ENCODE assay signal across 24 mouse cellular contexts in the genomic region with DNA sequence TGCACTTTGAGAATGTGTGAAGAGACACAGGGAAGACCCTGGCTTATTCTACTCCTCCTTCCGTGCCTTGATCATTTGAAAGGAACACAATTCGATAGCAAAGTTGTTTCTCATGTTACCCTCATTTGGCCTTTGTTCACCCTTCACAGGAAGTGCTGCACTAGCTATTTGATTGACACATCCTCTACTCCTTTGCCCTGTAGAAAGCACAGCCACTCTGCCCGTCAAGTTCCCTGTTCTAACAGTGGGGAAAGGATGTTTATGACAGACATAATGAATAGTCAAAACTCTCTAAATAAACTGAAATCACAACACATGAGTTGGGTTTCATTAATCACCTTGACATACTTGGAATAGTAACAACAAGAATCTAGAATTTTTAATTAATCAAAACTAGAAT.
DNase-seq lines count a peak whose midpoint lies in the region; ATAC-seq and TF ChIP-seq lines count a peak whose summit lies in the region.
"Had no signal": no experiment of that assay in that cellular context is flagged by ENCODE, and none has a peak within 500 bp of the region (broad histone marks: within the 10 kb centered on the region; RNA-seq: fewer than 3 reads in every experiment).

No protein-coding gene starts in this region.

- H3K4me2 ChIP-seq in lung, embryonic 16.5 days (ENCODE audit: low read depth, low read length), result no peak overlapping the region
- H3K4me2 ChIP-seq: embryonic facial prominence, embryonic 12.5 days; forebrain, embryonic 13.5 days; heart, embryonic 15.5 days; hindbrain, embryonic 15.5 days; limb, embryonic 13.5 days; lung, embryonic 15.5 days; midbrain, embryonic 15.5 days; stomach, embryonic 15.5 days had no signal

- intact Hi-C loops in heart, postnatal 36 days (cut with DNase I), result no loop called here

- H3K4me3 ChIP-seq in kidney, adult 2 months (ENCODE audit: insufficient read depth, low read depth, low read length), result no peak overlapping the region
- H3K4me3 ChIP-seq in lung, embryonic 16.5 days (ENCODE audit: low read length), result no peak overlapping the region
- H3K4me3 ChIP-seq: embryonic facial prominence, embryonic 12.5 days; forebrain, embryonic 13.5 days; gastrocnemius, adult 2 months; heart, embryonic 15.5 days; hindbrain, embryonic 15.5 days; limb, embryonic 13.5 days; lung, embryonic 15.5 days; midbrain, embryonic 15.5 days; myocyte; stomach, embryonic 15.5 days had no signal

- DNase-seq in kidney, adult 2 months, result peak; percentile 40
- DNase-seq in kidney, postnatal 10 days, result no peak
- DNase-seq in lung, postnatal 10 days, result no peak
- peak; percentile 27 for DNase-seq in kidney, postnatal 14 days
- no peak for DNase-seq in heart, postnatal 36 days
- no peak for DNase-seq in right cerebral cortex, postnatal 4 days
- DNase-seq: adrenal gland, adult 2 months; cerebellum, adult 11 months; cerebellum, adult 9-11 months; gastrocnemius, adult 2 months; heart, postnatal 4 days; right cerebral cortex, adult 18-20 months; thymus, postnatal 4 days had no signal

- ATAC-seq in lung, embryonic 16.5 days (ENCODE audit: low read depth), result peak; percentile 61; the same call in 1 of the 2 replicates
- ATAC-seq: forebrain, embryonic 13.5 days; midbrain, embryonic 15.5 days had no signal

- H3K4me1 ChIP-seq in kidney, adult 2 months (ENCODE audit: control insufficient read depth, insufficient read depth, low read length), result 0 out of 2 replicates have a peak, but pooled peaks cover 3% of the 10 kb centered on the region
- H3K4me1 ChIP-seq in lung, embryonic 16.5 days (replicated peaks; ENCODE audit: control insufficient read depth, insufficient read depth, low read length), result no peaks in the 10 kb centered on the region
- H3K4me1 ChIP-seq: forebrain, embryonic 13.5 days; hindbrain, embryonic 15.5 days; lung, embryonic 15.5 days; midbrain, embryonic 15.5 days; stomach, embryonic 15.5 days had no signal

- no peaks in the 10 kb centered on the region for H3K27me3 ChIP-seq in kidney, adult 2 months (replicated peaks; ENCODE audit: control insufficient read depth, insufficient read depth, low read length)
- H3K27me3 ChIP-seq in lung, embryonic 16.5 days (ENCODE audit: control insufficient read depth, insufficient read depth, low read depth, low read length), result no peaks in the 10 kb centered on the region
- H3K27me3 ChIP-seq: embryonic facial prominence, embryonic 12.5 days; forebrain, embryonic 13.5 days; heart, embryonic 15.5 days; hindbrain, embryonic 15.5 days; limb, embryonic 13.5 days; lung, embryonic 15.5 days; midbrain, embryonic 15.5 days; stomach, embryonic 15.5 days had no signal

- H3K27ac ChIP-seq in kidney, adult 2 months (ENCODE audit: insufficient read depth, low read depth, low read length), result no peak overlapping the region
- H3K27ac ChIP-seq in lung, embryonic 16.5 days (ENCODE audit: low read length), result no peak overlapping the region
- H3K27ac ChIP-seq: embryonic facial prominence, embryonic 12.5 days; forebrain, embryonic 13.5 days; gastrocnemius, adult 2 months; heart, embryonic 15.5 days; hindbrain, embryonic 15.5 days; limb, embryonic 13.5 days; liver, embryonic 14.5 days; lung, embryonic 15.5 days; midbrain, embryonic 15.5 days; stomach, embryonic 15.5 days had no signal

- no peaks in the 10 kb centered on the region for H3K36me3 ChIP-seq in kidney, adult 2 months (ENCODE audit: control insufficient read depth, insufficient read depth, low read length)
- no peaks in the 10 kb centered on the region; the same call in 1 of the 2 replicates for H3K36me3 ChIP-seq in lung, embryonic 16.5 days (ENCODE audit: control insufficient read depth, insufficient read depth, low read length)
- H3K36me3 ChIP-seq: heart, embryonic 15.5 days; hindbrain, embryonic 15.5 days; midbrain, embryonic 15.5 days; stomach, embryonic 15.5 days had no signal

- no peak for TF ChIP-seq CTCF in kidney, adult 2 months (conservative IDR thresholded peaks at IDR 0.05; ENCODE audit: insufficient read depth, insufficient read length, low read depth, low read length)

- H3K9me3 ChIP-seq in lung, embryonic 16.5 days (ENCODE audit: control insufficient read depth, low read length), result no peaks in the 10 kb centered on the region
- H3K9me3 ChIP-seq: embryonic facial prominence, embryonic 12.5 days; forebrain, embryonic 13.5 days; heart, embryonic 15.5 days; hindbrain, embryonic 15.5 days; limb, embryonic 13.5 days; lung, embryonic 15.5 days; midbrain, embryonic 15.5 days; stomach, embryonic 15.5 days had no signal

- TF ChIP-seq POLR2A in kidney, adult 2 months (IDR thresholded peaks at IDR 0.05; ENCODE audit: low read depth, low read length), result no peak

- no peak overlapping the region for H3K9ac ChIP-seq in lung, embryonic 16.5 days (ENCODE audit: low read length)
- H3K9ac ChIP-seq: embryonic facial prominence, embryonic 12.5 days; forebrain, embryonic 13.5 days; heart, embryonic 15.5 days; hindbrain, embryonic 15.5 days; limb, embryonic 13.5 days; liver, embryonic 14.5 days; lung, embryonic 15.5 days; midbrain, embryonic 15.5 days; stomach, embryonic 15.5 days had no signal

- WGBS in kidney, adult 2 months, result 29% methylated on average over 3 of the region's 3 CpGs
- WGBS in lung, embryonic 16.5 days, result 51% methylated on average over 3 of the region's 3 CpGs

Comparison
In these comparisons a context has a peak if more than half of its experiments do, and no peak if none do; other contexts are left out.
1. DNase-seq: peak in kidney, adult 2 months (single experiment) and kidney, postnatal 14 days (single experiment); none in kidney, postnatal 10 days (single experiment), lung, postnatal 10 days (single experiment), heart, postnatal 36 days (0 of 2) and right cerebral cortex, postnatal 4 days (single experiment).